Mouse (Mus musculus) lung, adult 2 months (tissue): ENCODE results near the gene Ndufa5.

ENCODE experiments used
- CTCF ChIP-seq: fragments of 200-500 bp; IDR thresholded peaks from 2 replicates; pipeline ENCODE4 v1.5.1; 2011; ENCODE audit warnings: mild to moderate bottlenecking, low read length, control low read depth; ENCODE audit not compliant: insufficient read depth
- POLR2A ChIP-seq: fragments of 200-500 bp; IDR thresholded peaks from 2 replicates; pipeline ENCODE4 v1.6.1; 2011; ENCODE audit warnings: low read depth, mild to moderate bottlenecking, control low read depth, low read length, borderline replicate concordance; ENCODE audit errors: extremely low read depth

DNA sequence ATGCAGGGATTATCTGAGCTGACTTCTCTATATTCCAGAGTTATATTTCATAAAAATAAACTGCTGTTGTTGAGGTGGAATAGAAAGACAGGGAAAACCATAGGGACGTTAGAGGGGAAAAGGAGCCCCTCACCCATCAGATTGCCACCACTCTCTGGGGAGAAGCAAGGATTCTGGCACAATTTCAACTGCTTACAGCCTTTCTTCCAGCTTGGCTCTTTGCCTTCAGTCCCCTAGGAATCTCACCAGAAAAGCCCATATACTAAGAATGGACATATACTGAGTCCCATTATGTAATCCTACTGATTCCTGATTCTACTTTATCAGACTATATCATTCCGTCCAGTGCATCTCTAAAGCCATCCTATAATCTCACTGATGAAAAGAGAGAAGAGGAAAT, 23.7 kb downstream of the Ndufa5 start:
- TF ChIP-seq CTCF: no peak
- no peak for TF ChIP-seq POLR2A
